28 mouse cellular contexts compared by ENCODE assay signal in genomic region chr6:137272513-137272912, GRCm38 (mm10). TPM values are rescaled to one million over a fixed set of nuclear protein-coding genes. Genes with fewer than 3 reads are reported as not detected.
A peak's percentile ranks its signal among the peaks of the same experiment; 100 is the strongest.
DNase-seq lines count a peak whose midpoint lies in the region; ATAC-seq lines count a peak whose summit lies in the region.
"Had no signal": no experiment of that assay in that cellular context is flagged by ENCODE, and none has a peak within 500 bp of the region (broad histone marks: within the 10 kb centered on the region; RNA-seq: fewer than 3 reads in every experiment).

No protein-coding gene starts in this region.

- H3K9ac ChIP-seq in forebrain, embryonic 14.5 days (ENCODE audit: low read length) = no peak overlapping the region
- H3K9ac ChIP-seq: heart, embryonic 12.5 days; hindbrain, embryonic 14.5 days; intestine, embryonic 15.5 days; liver, embryonic 14.5 days; lung, embryonic 15.5 days; neural tube, embryonic 15.5 days had no signal

- H3K4me3 ChIP-seq in forebrain, embryonic 14.5 days (ENCODE audit: low read depth, low read length) = no peak overlapping the region
- H3K4me3 ChIP-seq: heart, embryonic 12.5 days; intestine, embryonic 15.5 days; lung, embryonic 15.5 days; megakaryocyte, embryonic 14.5 days; neural tube, embryonic 15.5 days had no signal

- H3K9me3 ChIP-seq in forebrain, embryonic 14.5 days (replicated peaks; ENCODE audit: control insufficient read depth, low read length) = no peaks in the 10 kb centered on the region
- H3K9me3 ChIP-seq: heart, embryonic 12.5 days; intestine, embryonic 15.5 days; lung, embryonic 15.5 days; neural tube, embryonic 15.5 days had no signal

- H3K4me2 ChIP-seq in forebrain, embryonic 14.5 days (ENCODE audit: low read length) = no peak overlapping the region
- H3K4me2 ChIP-seq: heart, embryonic 12.5 days; hindbrain, embryonic 14.5 days; intestine, embryonic 15.5 days; lung, embryonic 15.5 days; neural tube, embryonic 15.5 days had no signal

- H3K27me3 ChIP-seq in forebrain, embryonic 14.5 days (replicated peaks; ENCODE audit: control insufficient read depth, insufficient read depth, low read length) = no peaks in the 10 kb centered on the region
- H3K27me3 ChIP-seq: intestine, embryonic 15.5 days; lung, embryonic 15.5 days; megakaryocyte, embryonic 14.5 days; neural tube, embryonic 15.5 days had no signal

- H3K27ac ChIP-seq in forebrain, embryonic 14.5 days (ENCODE audit: low read depth, low read length) = no peak overlapping the region
- H3K27ac ChIP-seq: hindbrain, embryonic 14.5 days; intestine, embryonic 15.5 days; liver, embryonic 14.5 days; lung, embryonic 15.5 days; neural tube, embryonic 15.5 days had no signal

- 43% methylated on average over 8 of the region's 8 CpGs for WGBS in forebrain, embryonic 14.5 days

- peak; percentile 40 to 83 for DNase-seq in layer of hippocampus, adult 18-20 months (ENCODE audit: low spot score in 2 of 2)
- DNase-seq in layer of hippocampus, adult 9-10 months (ENCODE audit: low spot score) = no peak
- peak; percentile 67 for DNase-seq in brain, embryonic 18.5 days (ENCODE audit: low read depth, low spot score)
- peak; percentile 85 for DNase-seq in forebrain, embryonic 14.5 days (ENCODE audit: low spot score)
- peak; percentile 39 to 84 for DNase-seq in layer of hippocampus, postnatal 14 days (ENCODE audit: low spot score in 2 of 2)
- DNase-seq in heart, adult 9 months (ENCODE audit: low spot score in 2 of 2) = no peak
- DNase-seq in thymus, postnatal 25 days = no peak
- DNase-seq: adrenal gland, postnatal 10 days; cerebellum, adult 9-10 months; gastrocnemius, postnatal 10 days; heart, postnatal 10 days; kidney, adult 9 months; kidney, postnatal 14 days; lung, postnatal 36 days; right cerebral cortex, adult 18-20 months; right cerebral cortex, postnatal 4 days; thymus, postnatal 4 days had no signal

- H3K4me1 ChIP-seq in forebrain, embryonic 14.5 days (ENCODE audit: control insufficient read depth, insufficient read depth, low read length) = peaks cover 13% of the 10 kb centered on the region; the same call in 1 of the 2 replicates
- H3K4me1 ChIP-seq: heart, embryonic 12.5 days; intestine, embryonic 15.5 days; lung, embryonic 15.5 days; megakaryocyte, embryonic 14.5 days had no signal

- ATAC-seq in forebrain, embryonic 14.5 days = peak; percentile 58
- ATAC-seq: activated CD4-positive, CD25-positive, alpha-beta regulatory T cell, adult 4 months; intestine, embryonic 15.5 days; midbrain, embryonic 16.5 days had no signal

- no peaks in the 10 kb centered on the region for H3K36me3 ChIP-seq in forebrain, embryonic 14.5 days (ENCODE audit: control insufficient read depth, insufficient read depth, low read length)
- H3K36me3 ChIP-seq: heart, embryonic 12.5 days; intestine, embryonic 15.5 days; lung, embryonic 15.5 days; neural tube, embryonic 15.5 days had no signal

RNA-seq across cellular contexts. Expression of gene Ptpro, which starts 20.4 kb away (rescaled TPM):
- 10 to 100 TPM; 28.1 to 32.6 TPM for total RNA-seq in layer of hippocampus, adult 18-20 months (2021)
- polyA plus RNA-seq in forebrain, embryonic 14.5 days (2014; fragmentation: Nextera tagmentation; extraction: Ambion mirVana) = 41.7 and 51.2 TPM in 2 replicates
- total RNA-seq in layer of hippocampus, postnatal 14 days (2021) = 10 to 100 TPM; 76.3 to 78.7 TPM
- total RNA-seq: MEL had no signal
- polyA plus RNA-seq: C2C12 had no signal

Comparison
In these comparisons a context has a peak if more than half of its experiments do, and no peak if none do; other contexts are left out.
1. DNase-seq: peak in layer of hippocampus, adult 18-20 months (2 of 2), brain, embryonic 18.5 days (single experiment), forebrain, embryonic 14.5 days (single experiment) and layer of hippocampus, postnatal 14 days (2 of 2); none in layer of hippocampus, adult 9-10 months (single experiment), heart, adult 9 months (0 of 2) and thymus, postnatal 25 days (single experiment).